Mouse (Mus musculus) gastrocnemius, adult 8-10 months (tissue): ENCODE measurements around the gene Prox2. TPM values are rescaled to one million over a fixed set of nuclear protein-coding genes. Genes with fewer than 3 reads are reported as not detected.
A peak's percentile ranks its signal among the peaks of the same experiment; 100 is the strongest.

Experiments
- DNase-seq, 2 experiments: peaks; one replicate each; pipeline ENCODE4 v3.0.0; 2022; ENCODE audit warnings: low spot score in 2 of 2
- total RNA-seq, 4 experiments: library from RNA; stranded (reverse); gene quantifications; 2 replicates each; pipeline ENCODE4 v1.2.4; 2022

Prox2 gene
- total RNA-seq, 4 experiments from 2014 or later, result 2.0 to 3.3 (median 2.6) TPM

DNA sequence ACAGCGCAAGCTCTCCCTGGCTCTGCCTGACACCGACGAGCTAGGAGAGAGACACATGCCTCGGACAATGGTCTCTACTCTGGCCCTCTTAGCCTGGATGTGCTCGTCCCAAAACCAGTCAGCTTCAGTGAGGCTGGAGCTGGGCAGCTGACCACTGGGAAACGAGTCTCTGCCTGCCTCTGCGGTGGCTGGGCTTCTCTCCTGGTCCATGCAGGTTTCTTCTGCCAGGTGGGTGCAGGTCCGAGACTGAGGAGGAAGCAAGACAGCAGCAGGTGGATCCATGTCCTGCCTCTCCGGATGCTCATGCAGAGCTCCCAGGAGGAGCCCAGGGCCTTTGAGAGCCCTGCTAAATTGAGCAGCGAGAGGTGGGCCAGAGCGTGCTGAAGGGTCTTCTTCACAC lies 15.4 kb downstream of the Prox2 start:
- no peak for DNase-seq

- peak; percentile 57 for DNase-seq
These were observed 15.9 kb downstream of the Prox2 start for GRCm38 (mm10) chr12:85094706-85095105.

- peak; percentile 50 to 63 for DNase-seq
These were observed 16.5 kb downstream of the Prox2 start for GRCm38 (mm10) chr12:85094010-85094409.

DNA sequence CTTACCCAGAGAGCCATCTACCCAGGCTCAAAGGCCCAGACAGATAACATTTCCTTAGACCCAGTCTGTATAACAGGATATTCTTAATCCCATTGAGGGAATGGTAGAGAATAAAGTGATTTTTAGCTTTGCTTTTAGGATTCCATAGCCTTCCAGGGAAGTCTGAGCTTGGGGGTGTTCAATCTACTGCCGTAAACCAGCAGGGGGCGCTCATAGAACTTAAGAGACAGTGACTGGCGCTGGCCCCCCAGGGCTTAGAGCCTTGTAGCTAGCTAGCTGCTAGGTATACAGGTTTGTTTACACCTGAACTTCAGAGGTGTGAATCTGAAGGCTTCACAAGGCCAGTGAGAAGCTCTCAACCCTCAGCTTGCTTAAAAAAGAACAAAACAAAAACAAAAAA lies 18.3 kb downstream of the Prox2 start:
- peak; percentile 40 to 53 for DNase-seq

DNA sequence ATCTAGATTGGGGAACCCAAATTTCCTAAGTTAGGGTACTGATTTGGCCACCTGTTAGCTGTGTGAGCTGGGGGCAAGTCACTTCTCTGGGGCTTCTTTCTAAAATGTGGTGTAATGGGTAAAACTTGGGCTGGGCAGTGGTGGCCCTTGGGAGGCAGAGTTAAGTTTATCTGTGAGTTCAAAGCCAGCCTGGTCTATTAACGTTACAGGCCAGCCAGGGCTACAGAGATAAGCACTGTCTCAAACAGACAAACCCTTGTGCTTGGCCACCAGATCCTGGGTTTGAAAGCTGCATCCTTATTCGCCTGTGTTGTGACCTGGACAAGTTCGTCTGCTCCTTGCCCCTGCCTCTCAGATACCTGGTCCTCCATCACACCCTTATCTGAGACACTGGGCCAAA lies 19.4 kb downstream of the Prox2 start:
- no peak for DNase-seq

- DNase-seq, result no peak
These were observed 22.7 kb downstream of the Prox2 start for GRCm38 (mm10) chr12:85087845-85088244.

GRCm38 (mm10) chr12:85084941-85085340 lies 25.6 kb downstream of the Prox2 start:
- no peak for DNase-seq

DNA sequence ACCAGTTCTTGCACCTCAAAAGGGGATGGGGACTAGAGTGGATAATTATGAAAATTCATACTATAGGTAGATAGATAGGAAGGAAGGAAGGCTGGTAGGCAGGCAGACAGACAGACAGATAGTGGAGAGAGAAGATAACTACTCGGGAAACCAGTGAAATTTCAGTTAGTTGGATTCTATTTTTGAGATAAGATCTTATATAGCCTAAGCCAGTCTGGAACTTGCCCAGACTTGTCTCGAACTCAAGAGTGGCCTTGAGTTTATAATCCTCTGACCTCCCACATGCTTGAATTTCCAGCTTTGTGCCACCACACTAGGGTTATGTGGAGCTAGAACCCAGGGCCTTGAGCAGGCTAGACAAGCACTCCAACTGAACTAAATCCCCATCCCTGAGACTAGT lies 26.3 kb downstream of the Prox2 start:
- no peak for DNase-seq

DNA sequence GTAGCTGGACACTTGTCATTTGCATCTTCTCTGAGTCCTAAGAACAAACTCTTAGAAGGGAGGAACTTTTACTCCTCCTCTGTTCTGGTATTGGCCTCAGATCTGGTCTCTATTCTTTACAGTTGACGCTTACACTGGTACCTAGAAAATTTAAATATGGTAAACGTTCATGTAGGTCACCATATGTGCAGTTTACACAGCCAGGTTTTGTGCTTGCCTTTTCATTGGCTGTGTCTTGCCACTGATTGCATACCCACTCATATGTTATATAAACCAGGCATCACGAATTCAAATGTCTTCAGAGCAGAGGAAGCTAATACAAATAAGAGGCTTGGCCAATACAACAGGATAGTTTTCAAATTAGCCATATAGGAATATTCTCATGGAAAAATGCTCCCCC lies 33.5 kb downstream of the Prox2 start:
- DNase-seq, result no peak

DNA sequence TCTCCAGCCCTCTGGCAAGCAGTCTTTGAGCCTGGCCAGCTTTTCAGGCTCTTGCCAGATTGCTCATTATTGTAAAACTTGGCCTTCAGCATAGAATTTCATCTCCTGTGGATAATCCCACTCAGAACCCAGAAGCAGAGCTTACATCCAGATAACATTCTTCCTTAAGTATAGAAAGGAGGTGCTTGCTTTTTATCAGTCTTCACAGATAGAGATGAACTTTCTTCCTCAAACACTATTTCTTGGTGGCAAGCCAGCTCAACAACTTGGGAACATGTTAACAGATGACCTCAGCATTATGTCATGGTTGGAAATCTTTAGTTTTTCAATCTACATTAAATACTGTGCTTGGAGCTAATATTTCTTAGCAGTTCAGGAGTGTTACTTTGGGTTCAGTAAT lies 39.5 kb downstream of the Prox2 start:
- no peak for DNase-seq

DNA sequence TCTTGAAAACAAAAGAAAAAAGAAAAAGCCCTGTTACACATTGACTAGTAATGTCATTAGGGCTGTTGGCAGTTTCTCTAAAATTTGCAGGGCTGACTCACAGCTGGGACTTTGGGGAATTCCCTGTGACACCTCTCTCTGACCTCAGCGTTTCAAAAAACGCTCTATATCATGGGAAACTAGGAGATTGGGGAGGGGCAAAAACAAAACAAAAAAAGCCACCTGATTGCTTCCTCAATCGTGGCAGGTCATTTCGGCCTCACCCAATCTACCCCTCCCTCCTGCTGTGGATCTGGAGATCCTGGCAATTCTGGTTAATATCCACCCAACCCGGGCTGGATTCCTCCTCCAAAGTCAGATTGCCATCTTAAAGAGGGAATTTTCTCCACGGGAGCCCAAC lies 59.3 kb downstream of the Prox2 start:
- DNase-seq, result no peak

Other genes with a start within 250 kb of the Prox2 start
- 1 to 10 TPM; 1.6 to 3.1 (median 2.4) TPM for gene Ltbp2, start 234.2 kb downstream of the Prox2 start, total RNA-seq
- gene Fcf1, start 139.9 kb downstream of the Prox2 start, total RNA-seq, result 10 to 100 TPM; 26.7 to 29.8 (median 28.0) TPM
- gene Arel1, start 139.9 kb downstream of the Prox2 start, total RNA-seq, result 10 to 100 TPM; 27.0 to 28.3 (median 27.9) TPM
- 10 to 100 TPM; 11.2 to 17.5 (median 15.3) TPM for gene Ylpm1, start 114.4 kb downstream of the Prox2 start, total RNA-seq
- 100 to 1,000 TPM; 236 to 267 (median 263) TPM for gene Dlst, start 74 bp upstream of the Prox2 start, total RNA-seq
- gene Rps6kl1, start 40.5 kb upstream of the Prox2 start, total RNA-seq, result under 1 TPM; 0.31 to 0.46 (median 0.32) TPM
- gene Pgf, start 67.0 kb upstream of the Prox2 start, total RNA-seq, result 1 to 10 TPM in 3 of 4 experiments, under 1 TPM in 1; 0.70 to 2.1 (median 1.5) TPM
- gene Eif2b2, start 108.7 kb upstream of the Prox2 start, total RNA-seq, result 10 to 100 TPM; 50.2 to 68.0 (median 60.0) TPM
- gene Mlh3, start 159.8 kb upstream of the Prox2 start, total RNA-seq, result 10 to 100 TPM; 10.8 to 12.1 (median 11.7) TPM
- 10 to 100 TPM; 53.5 to 69.6 (median 58.9) TPM for gene Acyp1, start 177.7 kb upstream of the Prox2 start, total RNA-seq
- 1 to 10 TPM; 1.6 to 2.2 (median 1.8) TPM for gene Zc2hc1c, start 177.8 kb upstream of the Prox2 start, total RNA-seq
- 100 to 1,000 TPM; 114 to 164 (median 126) TPM for gene Nek9, start 228.6 kb upstream of the Prox2 start, total RNA-seq